Mouse (Mus musculus) brain, embryonic 18.5 days (tissue): ENCODE data around the gene Zfp512b.

ENCODE experiments used
- DNase-seq: peaks from one replicate; pipeline ENCODE4 v3.0.0-alpha.2; 2012; ENCODE audit warnings: low read depth, low spot score

The Zfp512b gene

GRCm38 (mm10) chr2:181573961-181574360 is 18.6 kb downstream of the Zfp512b start:
- no peak for DNase-seq

- no peak for DNase-seq
These were observed 19.4 kb downstream of the Zfp512b start for GRCm38 (mm10) chr2:181572921-181573920.

DNA sequence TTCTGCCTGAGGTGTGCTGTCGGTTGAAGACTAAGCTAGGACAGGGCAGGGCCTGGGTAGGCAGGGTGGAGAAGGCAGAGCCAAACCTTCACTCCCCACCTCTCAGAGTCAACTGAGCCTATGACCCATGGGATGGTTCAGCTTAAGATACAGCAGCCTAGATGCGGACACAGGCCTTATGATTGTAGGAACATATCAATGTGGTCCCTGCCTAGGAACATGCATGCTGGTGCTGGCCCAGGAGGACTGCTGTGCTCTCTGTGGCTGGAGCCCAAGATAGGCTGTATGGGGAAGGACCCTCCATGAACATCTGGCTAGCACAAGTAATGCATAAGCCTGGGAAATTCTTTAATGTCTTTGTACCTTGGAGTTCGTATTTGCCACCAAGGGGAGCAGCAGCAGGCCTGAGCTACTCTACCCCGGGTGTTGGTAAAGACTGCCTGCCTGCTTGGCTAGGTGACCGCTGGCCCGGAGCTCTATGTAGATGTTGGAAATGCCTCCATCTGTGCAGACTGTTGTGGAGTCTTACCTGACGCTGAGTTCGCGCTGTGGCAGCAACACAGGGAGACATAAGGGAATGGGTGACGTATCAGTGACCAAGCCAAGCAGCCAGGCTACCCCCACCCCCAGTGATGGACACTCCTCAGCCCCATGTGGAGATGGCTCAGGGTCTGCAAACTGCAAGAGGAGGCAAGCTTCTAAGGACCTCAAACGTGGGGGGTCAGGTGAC is 20.5 kb downstream of the Zfp512b start:
- no peak for DNase-seq

DNA sequence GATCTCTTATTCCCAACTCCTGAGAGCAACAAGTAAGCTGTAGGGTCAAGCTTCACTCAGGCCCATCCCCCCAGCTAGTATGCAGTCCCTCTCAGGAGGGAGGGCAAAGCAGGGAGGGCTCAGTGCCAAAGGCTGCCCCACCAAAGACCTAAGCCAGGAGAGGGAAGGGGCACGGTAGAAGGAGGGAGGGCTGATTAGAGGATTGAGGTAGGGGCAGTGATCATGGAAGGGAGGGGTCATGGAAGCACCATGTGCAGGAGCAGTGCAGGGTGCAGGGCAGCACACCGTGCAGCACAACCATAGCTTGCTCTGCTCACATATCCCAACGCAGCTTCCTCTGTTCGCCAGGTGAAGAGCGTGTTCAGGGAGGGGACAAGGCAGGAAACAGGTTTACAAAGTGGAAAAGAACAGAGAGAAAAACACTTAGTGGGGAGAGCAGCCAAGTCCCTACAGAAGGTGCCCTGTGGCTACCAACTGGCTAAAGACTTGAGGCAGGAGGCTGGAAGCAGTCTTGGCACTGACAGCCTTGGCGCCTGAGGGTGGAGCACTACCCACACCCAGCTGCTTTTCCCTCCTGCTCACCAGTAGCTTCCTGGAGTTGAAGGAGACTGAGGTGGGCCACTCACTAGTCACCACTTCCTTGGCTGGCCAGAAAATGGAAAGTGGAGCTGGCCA is 21.5 kb downstream of the Zfp512b start:
- no peak for DNase-seq

DNA sequence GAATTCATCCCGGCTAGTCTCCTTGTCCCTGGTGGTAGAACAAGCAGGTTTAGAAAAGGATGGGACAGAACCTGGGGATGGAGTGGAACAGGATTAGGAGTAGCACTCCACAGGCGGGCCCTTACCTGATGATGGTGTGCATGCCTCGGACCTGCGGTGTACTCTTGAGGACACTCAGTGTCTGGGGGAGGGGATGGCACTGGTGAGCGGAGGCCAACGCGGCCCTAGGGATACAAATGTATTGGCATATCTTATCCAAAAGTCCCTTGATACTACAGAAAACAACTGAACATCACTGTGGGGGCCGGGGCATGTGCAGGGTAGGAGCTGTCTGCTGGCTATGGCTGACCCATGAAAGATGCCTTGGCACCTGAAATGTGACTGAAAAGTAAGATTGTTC is 22.2 kb downstream of the Zfp512b start:
- no peak for DNase-seq

DNA sequence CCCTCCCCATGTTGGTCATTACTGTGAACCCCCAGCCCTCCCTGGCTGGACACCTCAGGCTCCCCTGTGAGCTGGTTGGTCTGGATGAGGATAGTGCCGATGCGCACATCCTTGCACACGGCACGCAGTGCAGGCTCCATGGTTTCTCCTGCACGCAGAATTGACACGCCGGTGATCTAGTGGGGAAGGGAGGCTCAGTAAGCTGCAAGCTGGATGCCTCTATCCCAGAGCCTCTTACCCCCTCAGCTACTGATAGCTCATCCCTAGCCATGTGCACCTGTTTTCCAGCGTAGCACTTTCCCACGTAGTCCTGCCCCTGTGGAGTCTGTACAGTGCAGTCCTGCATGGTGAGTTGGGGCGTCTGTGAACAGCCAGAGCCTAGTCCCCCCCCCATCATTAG is 22.7 kb downstream of the Zfp512b start:
- DNase-seq = no peak

- DNase-seq = no peak
These were observed 24.2 kb downstream of the Zfp512b start for GRCm38 (mm10) chr2:181568272-181569008.

GRCm38 (mm10) chr2:181567338-181567737 is 25.3 kb downstream of the Zfp512b start:
- DNase-seq = no peak

- DNase-seq = no peak
These were observed 38.8 kb downstream of the Zfp512b start for GRCm38 (mm10) chr2:181553772-181554171.

- no peak for DNase-seq
These were observed 42.4 kb downstream of the Zfp512b start for GRCm38 (mm10) chr2:181550233-181550632.

GRCm38 (mm10) chr2:181548682-181549081 is 43.9 kb downstream of the Zfp512b start:
- no peak for DNase-seq

DNA sequence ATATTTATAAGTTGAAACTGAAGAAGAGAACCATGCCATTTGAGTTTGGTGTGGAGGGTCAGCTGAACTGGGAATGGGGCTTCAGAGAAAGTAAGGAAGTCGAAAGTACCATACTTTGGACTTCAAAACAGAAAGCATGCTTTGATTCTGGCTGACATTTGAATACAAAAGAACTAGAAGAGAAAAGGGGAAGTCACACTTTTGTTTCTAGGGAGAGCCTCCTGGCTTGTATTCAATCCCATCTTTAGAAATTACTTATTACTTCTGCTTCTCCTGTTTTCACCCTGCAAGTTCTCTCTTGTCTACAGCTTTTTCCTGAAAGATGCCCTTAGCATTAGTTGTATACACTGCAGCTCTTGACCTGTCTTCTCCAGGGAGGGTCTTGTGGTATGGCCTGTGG is 44.4 kb downstream of the Zfp512b start:
- no peak for DNase-seq

DNA sequence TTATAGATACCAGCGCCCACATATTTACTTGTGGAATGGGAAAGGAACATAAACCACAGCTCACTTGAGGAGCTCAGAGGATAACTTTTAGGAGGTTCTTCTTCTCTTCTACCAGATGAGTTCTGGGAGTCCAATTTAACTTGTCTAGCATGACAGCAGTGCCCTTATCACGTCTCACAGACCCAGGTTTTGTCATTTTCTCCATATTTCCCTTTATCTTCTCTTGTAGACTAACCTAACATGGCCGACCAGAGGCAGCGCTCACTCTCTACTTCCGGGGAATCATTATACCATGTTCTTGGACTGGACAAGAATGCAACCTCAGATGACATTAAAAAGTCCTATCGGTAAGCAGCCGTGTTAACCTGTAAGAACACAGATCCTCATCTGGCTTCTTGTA is 46.5 kb downstream of the Zfp512b start:
- DNase-seq = no peak

GRCm38 (mm10) chr2:181541761-181542380 is 50.7 kb downstream of the Zfp512b start:
- DNase-seq = no peak

- no peak for DNase-seq
These were observed 55.1 kb downstream of the Zfp512b start for GRCm38 (mm10) chr2:181537444-181538047.

- DNase-seq = no peak
These were observed 56.2 kb downstream of the Zfp512b start for GRCm38 (mm10) chr2:181536410-181536809.

DNA sequence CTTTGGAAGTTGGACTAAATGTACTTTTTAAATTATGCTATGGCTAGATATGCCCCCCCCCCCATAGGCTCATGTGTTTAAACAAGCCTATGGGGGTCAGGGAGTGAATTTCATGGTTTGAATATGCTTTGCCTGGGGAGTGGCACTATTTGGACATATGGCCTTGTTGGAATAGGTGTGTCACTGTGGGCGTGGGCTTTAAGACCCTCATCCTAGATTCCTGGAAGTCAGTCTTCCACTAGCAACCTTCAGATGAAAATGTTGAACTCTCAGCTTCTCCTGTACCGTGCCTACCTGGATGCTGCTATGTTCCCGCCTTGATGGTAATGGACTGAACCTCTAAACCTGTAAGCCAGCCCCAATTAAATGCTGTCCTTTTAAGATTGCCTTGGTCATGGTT is 60.0 kb downstream of the Zfp512b start:
- DNase-seq = no peak
